ENCODE assay signal across 17 mouse cellular contexts in genomic region chr1:36446106-36446824, GRCm38 (mm10). TPM values are rescaled to one million over a fixed set of nuclear protein-coding genes. Genes with fewer than 3 reads are reported as not detected.
DNase-seq lines count a peak whose midpoint lies in the region; ATAC-seq and TF ChIP-seq lines count a peak whose summit lies in the region.
"Had no signal": no experiment of that assay in that cellular context is flagged by ENCODE, and none has a peak within 500 bp of the region (broad histone marks: within the 10 kb centered on the region; RNA-seq: fewer than 3 reads in every experiment).

No protein-coding gene starts in this region.

- H3K9ac ChIP-seq in liver, embryonic 12.5 days = no peak overlapping the region
- H3K9ac ChIP-seq in liver, embryonic 11.5 days (ENCODE audit: low read depth, low read length) = no peak overlapping the region
- no peak overlapping the region for H3K9ac ChIP-seq in forebrain, embryonic 14.5 days (ENCODE audit: low read length)
- H3K9ac ChIP-seq: stomach, embryonic 15.5 days had no signal

- no peak for TF ChIP-seq CTCF in bone marrow, adult 2 months (IDR thresholded peaks at IDR 0.05; ENCODE audit: control insufficient read depth, insufficient read depth, low read length)

- H3K27me3 ChIP-seq in liver, embryonic 12.5 days (replicated peaks) = no peaks in the 10 kb centered on the region
- no peaks in the 10 kb centered on the region for H3K27me3 ChIP-seq in liver, embryonic 11.5 days (replicated peaks; ENCODE audit: control insufficient read depth, insufficient read depth, low read length)
- H3K27me3 ChIP-seq in forebrain, embryonic 14.5 days (replicated peaks; ENCODE audit: control insufficient read depth, insufficient read depth, low read length) = no peaks in the 10 kb centered on the region
- H3K27me3 ChIP-seq: stomach, embryonic 15.5 days had no signal

- H3K27ac ChIP-seq in liver, embryonic 12.5 days = peak overlapping the region; percentile 36; the same call in 1 of the 2 replicates
- H3K27ac ChIP-seq in liver, embryonic 11.5 days (ENCODE audit: low read depth, low read length) = no peak overlapping the region
- peak overlapping the region; percentile 43; the same call in 1 of the 2 replicates for H3K27ac ChIP-seq in bone marrow, adult 2 months (ENCODE audit: control insufficient read depth, insufficient read depth, low read depth, low read length, poor library complexity)
- peak overlapping the region; percentile 63 for H3K27ac ChIP-seq in macrophage
- no peak overlapping the region for H3K27ac ChIP-seq in forebrain, embryonic 14.5 days (ENCODE audit: low read depth, low read length)
- H3K27ac ChIP-seq: stomach, embryonic 15.5 days had no signal

- no peak for DNase-seq in liver, embryonic 11.5 days (ENCODE audit: low spot score)
- peak; percentile 46 for DNase-seq in 416B (ENCODE audit: low read depth)
- no peak for DNase-seq in forebrain, embryonic 14.5 days (ENCODE audit: low spot score)
- no peak for DNase-seq in natural killer cell, adult 2 months (ENCODE audit: low spot score in 2 of 2)
- DNase-seq: adrenal gland, adult 8-10 months; cerebellum, postnatal 10 days; forebrain, postnatal 0 days; heart, postnatal 14 days; kidney, adult 18-20 months; kidney, postnatal 25 days; layer of hippocampus, adult 9-11 months; lung, postnatal 4 days had no signal

- peaks cover 10% of the 10 kb centered on the region; the same call in 1 of the 2 replicates for H3K36me3 ChIP-seq in liver, embryonic 12.5 days
- H3K36me3 ChIP-seq in liver, embryonic 11.5 days (ENCODE audit: control insufficient read depth, insufficient read depth, low read length) = no peaks in the 10 kb centered on the region
- no peaks in the 10 kb centered on the region; the same call in 1 of the 2 replicates for H3K36me3 ChIP-seq in macrophage (ENCODE audit: inconsistent target)
- peaks cover 13% of the 10 kb centered on the region; the same call in 1 of the 2 replicates for H3K36me3 ChIP-seq in forebrain, embryonic 14.5 days (ENCODE audit: control insufficient read depth, insufficient read depth, low read length)

- no peak for TF ChIP-seq POLR2A in bone marrow, adult 2 months (IDR thresholded peaks at IDR 0.05; ENCODE audit: borderline replicate concordance, control insufficient read depth, low read depth, low read length)

- H3K4me3 ChIP-seq in liver, embryonic 12.5 days = no peak overlapping the region
- no peak overlapping the region for H3K4me3 ChIP-seq in liver, embryonic 11.5 days (ENCODE audit: low read depth, low read length)
- H3K4me3 ChIP-seq in bone marrow, adult 2 months (replicated peaks; ENCODE audit: control insufficient read depth, low read depth, low read length) = no peak overlapping the region
- no peak overlapping the region for H3K4me3 ChIP-seq in macrophage (ENCODE audit: inconsistent target)
- H3K4me3 ChIP-seq in forebrain, embryonic 14.5 days (ENCODE audit: low read depth, low read length) = no peak overlapping the region

- 24% methylated on average over 5 of the region's 5 CpGs for WGBS in liver, embryonic 12.5 days (ENCODE audit: insufficient replicate concordance)
- 45% methylated on average over 5 of the region's 5 CpGs for WGBS in liver, embryonic 11.5 days
- WGBS in bone marrow, adult 2 months = 7% methylated on average over 5 of the region's 5 CpGs
- WGBS in macrophage (ENCODE audit: missing documents) = 2% methylated on average over 5 of the region's 5 CpGs
- WGBS in forebrain, embryonic 14.5 days = 88% methylated on average over 5 of the region's 5 CpGs

- H3K9me3 ChIP-seq in liver, embryonic 12.5 days (replicated peaks) = no peaks in the 10 kb centered on the region
- no peaks in the 10 kb centered on the region for H3K9me3 ChIP-seq in liver, embryonic 11.5 days (ENCODE audit: control insufficient read depth, low read length)
- no peaks in the 10 kb centered on the region for H3K9me3 ChIP-seq in forebrain, embryonic 14.5 days (replicated peaks; ENCODE audit: control insufficient read depth, low read length)
- H3K9me3 ChIP-seq: heart, embryonic 10.5 days; stomach, embryonic 15.5 days had no signal

- no peak overlapping the region for H3K4me2 ChIP-seq in liver, embryonic 12.5 days
- H3K4me2 ChIP-seq in liver, embryonic 11.5 days = no peak overlapping the region
- no peak overlapping the region for H3K4me2 ChIP-seq in forebrain, embryonic 14.5 days (ENCODE audit: low read length)

- ATAC-seq in liver, embryonic 12.5 days = no peak
- no peak for ATAC-seq in liver, embryonic 11.5 days (replicated peaks; ENCODE audit: low FRiP score)
- no peak for ATAC-seq in forebrain, embryonic 14.5 days
- ATAC-seq: forebrain, postnatal 0 days had no signal

- peaks cover 7% of the 10 kb centered on the region; the same call in 1 of the 2 replicates for H3K79me2 ChIP-seq in macrophage (ENCODE audit: inconsistent target)

- H3K4me1 ChIP-seq in liver, embryonic 12.5 days = peaks cover 20% of the 10 kb centered on the region
- 0 out of 2 replicates have a peak, but pooled peaks cover 3% of the 10 kb centered on the region for H3K4me1 ChIP-seq in liver, embryonic 11.5 days (replicated peaks; ENCODE audit: control insufficient read depth, insufficient read depth, low read length)
- peaks cover 5% of the 10 kb centered on the region; the same call in 1 of the 2 replicates for H3K4me1 ChIP-seq in bone marrow, adult 2 months (ENCODE audit: control insufficient read depth, insufficient read depth, low read length)
- H3K4me1 ChIP-seq in forebrain, embryonic 14.5 days (ENCODE audit: control insufficient read depth, insufficient read depth, low read length) = peaks cover 4% of the 10 kb centered on the region

RNA-seq across cellular contexts. Expression of gene Lman2l, which starts 1.2 kb away (rescaled TPM):
- 20.9 and 22.8 TPM in 2 replicates for polyA plus RNA-seq in liver, embryonic 12.5 days (2016; fragmentation: Nextera tagmentation; extraction: Ambion mirVana)
- polyA plus RNA-seq in liver, embryonic 11.5 days (2014; fragmentation: Nextera tagmentation; extraction: Ambion mirVana) = 18.1 and 18.7 TPM in 2 replicates
- 13.4 and 34.0 TPM in 2 replicates for polyA plus RNA-seq in bone marrow, adult 2 months (2011; ENCODE audit: insufficient read depth, insufficient read length, low replicate concordance, missing spikeins)
- total RNA-seq in macrophage (2018; cell fraction: chromatin; rRNA removed) = 10 to 100 TPM in 25 of 26 experiments, 1 to 10 TPM in 1; 9.6 to 75.8 (median 42.3) TPM
- total RNA-seq in macrophage (2018; cell fraction: cytosol; rRNA removed) = 10 to 100 TPM; 10.7 to 22.2 (median 16.6) TPM
- total RNA-seq in macrophage (2018; cell fraction: nucleus; rRNA removed) = 10 to 100 TPM; 14.3 to 64.9 (median 38.6) TPM
- 14.9 to 17.7 TPM (median 17.1 TPM) in 3 replicates for polyA plus RNA-seq in macrophage (2018)
- polyA plus RNA-seq in forebrain, embryonic 14.5 days (2014; fragmentation: Nextera tagmentation; extraction: Ambion mirVana) = 32.6 and 39.3 TPM in 2 replicates

RNA-seq across cellular contexts. Expression of gene Cnnm4, which starts 25.2 kb away (rescaled TPM):
- polyA plus RNA-seq in liver, embryonic 12.5 days (2016; fragmentation: Nextera tagmentation; extraction: Ambion mirVana) = 3.8 and 4.0 TPM in 2 replicates
- polyA plus RNA-seq in liver, embryonic 11.5 days (2014; fragmentation: Nextera tagmentation; extraction: Ambion mirVana) = 5.9 and 6.4 TPM in 2 replicates
- 2.3 and 4.2 TPM in 2 replicates for polyA plus RNA-seq in bone marrow, adult 2 months (2011; ENCODE audit: insufficient read depth, insufficient read length, low replicate concordance, missing spikeins)
- 10 to 100 TPM in 2 of 26 experiments, 1 to 10 TPM in 24; 3.2 to 10.9 (median 6.8) TPM for total RNA-seq in macrophage (2018; cell fraction: chromatin; rRNA removed)
- 1 to 10 TPM; 3.4 to 6.4 (median 5.0) TPM for total RNA-seq in macrophage (2018; cell fraction: cytosol; rRNA removed)
- total RNA-seq in macrophage (2018; cell fraction: nucleus; rRNA removed) = 10 to 100 TPM in 11 of 26 experiments, 1 to 10 TPM in 15; 4.8 to 14.0 (median 9.1) TPM
- 2.9 to 3.6 TPM (median 3.0 TPM) in 3 replicates for polyA plus RNA-seq in macrophage (2018)
- 7.8 and 9.0 TPM in 2 replicates for polyA plus RNA-seq in forebrain, embryonic 14.5 days (2014; fragmentation: Nextera tagmentation; extraction: Ambion mirVana)

Comparison
In these comparisons a context has a peak if more than half of its experiments do, and no peak if none do; other contexts are left out.
1. H3K27ac ChIP-seq: peak in liver, embryonic 12.5 days (single experiment), bone marrow, adult 2 months (single experiment) and macrophage (single experiment); none in liver, embryonic 11.5 days (single experiment) and forebrain, embryonic 14.5 days (single experiment).